Mouse (Mus musculus): ENCODE measurements around the gene Ttc9. TPM values are rescaled to one million over a fixed set of nuclear protein-coding genes. Genes with fewer than 3 reads are reported as not detected.

The Ttc9 gene
- polyA plus RNA-seq, 1 experiment, result not detected

DNA sequence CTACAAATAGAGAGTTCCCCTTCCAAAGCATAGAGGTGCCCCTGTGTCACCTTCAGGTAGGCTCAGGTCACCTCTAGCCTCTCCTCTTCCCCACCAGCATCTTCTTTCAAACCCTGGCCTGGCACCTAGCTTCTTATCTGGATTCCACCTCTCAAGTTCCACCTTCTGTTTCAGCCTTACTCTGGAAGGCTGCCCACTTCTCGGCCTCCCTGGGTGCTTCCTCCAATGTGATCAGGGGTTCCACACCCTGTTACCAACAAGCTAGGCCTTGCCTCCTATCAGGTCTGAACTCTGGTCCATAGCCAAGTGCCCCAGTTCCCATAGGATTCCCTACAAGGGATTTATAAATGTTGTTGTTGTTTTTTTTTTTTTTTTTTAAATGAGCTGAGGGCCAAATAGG, 26.3 kb downstream of the Ttc9 start:
- no peak overlapping the region for H3K4me3 ChIP-seq (ENCODE audit: insufficient read depth, low read length)
- TF ChIP-seq POLR2A (IDR thresholded peaks at IDR 0.05; ENCODE audit: borderline replicate concordance, low read depth, low read length), result no peak
- no peak for TF ChIP-seq CTCF (IDR thresholded peaks at IDR 0.05; ENCODE audit: low read depth, low read length)
- H3K4me1 ChIP-seq (ENCODE audit: control insufficient read depth, insufficient read depth, low read length), result peaks cover 21% of the 10 kb centered on the region
- no peak overlapping the region for H3K27ac ChIP-seq (ENCODE audit: insufficient read depth, low read depth, low read length)

DNA sequence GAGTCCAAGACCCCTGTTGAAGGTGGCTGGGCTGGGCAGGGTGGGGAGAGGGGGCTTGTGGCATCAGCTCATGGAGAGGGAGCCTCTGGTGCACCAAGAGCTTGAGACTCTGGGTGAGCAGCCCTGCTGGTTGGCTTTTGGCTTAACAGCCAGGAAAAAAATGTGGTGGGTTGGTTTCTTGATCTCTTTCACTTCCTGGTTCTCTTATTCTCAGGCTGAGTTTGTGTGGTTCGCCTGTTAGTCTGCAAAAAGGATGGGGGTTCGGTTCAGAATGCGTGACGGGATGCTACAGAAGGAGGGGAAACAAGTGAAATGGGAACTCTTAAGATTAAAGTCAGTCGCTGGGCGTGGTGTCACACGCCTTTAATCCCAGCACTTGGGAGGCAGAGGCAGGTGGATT, 27.0 kb downstream of the Ttc9 start:
- Histone ChIP-seq H3K27ac (ENCODE audit: insufficient read depth, low read depth, low read length) (peak overlapping the region; percentile 39), H3K4me3 (ENCODE audit: insufficient read depth, low read length) (no peak overlapping the region), H3K4me1 (ENCODE audit: control insufficient read depth, insufficient read depth, low read length) (peaks cover 17% of the 10 kb centered on the region)
- TF ChIP-seq POLR2A (IDR thresholded peaks at IDR 0.05; ENCODE audit: borderline replicate concordance, low read depth, low read length), result no peak
- no peak for TF ChIP-seq CTCF (IDR thresholded peaks at IDR 0.05; ENCODE audit: low read depth, low read length)

DNA sequence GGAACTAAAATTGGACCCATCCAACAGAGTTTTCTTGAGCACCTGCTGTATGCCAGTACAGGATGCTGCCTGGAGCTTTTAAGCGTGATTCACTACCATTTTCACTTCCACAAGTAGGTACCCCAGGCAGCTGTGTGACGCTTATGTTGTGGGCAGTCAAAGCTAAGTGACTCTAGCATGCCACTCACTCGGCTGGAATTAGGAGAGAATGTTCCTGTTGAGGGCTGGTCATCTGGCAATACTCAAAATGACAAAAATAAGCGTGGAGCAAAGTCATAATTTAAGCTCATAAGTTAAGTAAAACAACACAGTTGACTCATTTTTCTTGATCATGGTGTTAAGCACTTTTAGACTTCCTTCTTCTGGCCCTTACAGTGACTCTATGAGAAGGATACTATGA, 31.0 kb downstream of the Ttc9 start:
- H3K27ac ChIP-seq (ENCODE audit: insufficient read depth, low read depth, low read length), result no peak overlapping the region
- peaks cover 11% of the 10 kb centered on the region for H3K4me1 ChIP-seq (ENCODE audit: control insufficient read depth, insufficient read depth, low read length)
- TF ChIP-seq POLR2A (IDR thresholded peaks at IDR 0.05; ENCODE audit: borderline replicate concordance, low read depth, low read length) (no peak), CTCF (IDR thresholded peaks at IDR 0.05; ENCODE audit: low read depth, low read length) (no peak)
- no peak overlapping the region for H3K4me3 ChIP-seq (ENCODE audit: insufficient read depth, low read length)

DNA sequence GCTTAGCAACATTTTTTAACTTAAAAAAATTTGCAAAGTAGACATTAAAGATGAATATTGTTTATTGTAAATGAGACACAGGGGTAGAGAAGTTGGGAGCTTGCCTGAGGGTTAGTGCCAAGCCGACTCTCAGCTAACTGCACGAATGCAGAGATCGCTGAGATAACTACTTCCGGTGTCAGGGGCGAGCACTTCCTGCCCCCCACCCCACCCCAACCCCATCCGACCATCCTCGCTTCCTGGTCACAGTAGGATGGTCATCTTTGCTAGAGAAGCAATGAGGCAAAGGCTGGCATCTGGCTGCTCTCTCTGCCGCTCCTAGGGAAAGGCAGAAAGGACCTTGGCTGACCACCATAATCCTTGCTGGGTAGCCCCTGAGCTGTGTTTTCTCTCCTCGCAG, 32.1 kb downstream of the Ttc9 start:
- H3K4me3 ChIP-seq (ENCODE audit: insufficient read depth, low read length), result no peak overlapping the region
- TF ChIP-seq POLR2A (IDR thresholded peaks at IDR 0.05; ENCODE audit: borderline replicate concordance, low read depth, low read length) (no peak), CTCF (IDR thresholded peaks at IDR 0.05; ENCODE audit: low read depth, low read length) (no peak)
- peaks cover 5% of the 10 kb centered on the region for H3K4me1 ChIP-seq (ENCODE audit: control insufficient read depth, insufficient read depth, low read length)
- no peak overlapping the region for H3K27ac ChIP-seq (ENCODE audit: insufficient read depth, low read depth, low read length)

DNA sequence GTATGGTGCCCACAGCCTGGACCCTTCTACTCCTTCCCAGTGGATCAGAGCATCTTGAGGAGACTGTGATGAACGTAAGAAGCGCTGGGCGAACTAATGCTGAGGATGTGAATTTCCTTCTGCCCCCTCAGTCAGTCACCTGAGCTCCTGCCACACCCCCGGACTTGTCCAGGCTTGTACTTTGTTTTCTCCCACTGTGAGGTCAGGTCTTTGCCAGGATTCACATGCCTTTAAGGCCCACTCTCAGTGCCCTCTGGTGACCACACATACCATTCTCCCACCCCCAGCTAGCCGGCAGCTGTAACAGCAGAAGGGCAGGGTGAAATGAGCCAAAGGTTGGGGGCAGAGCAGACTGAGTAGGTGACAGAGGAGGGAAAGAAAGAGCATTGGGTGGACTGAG, 32.9 kb downstream of the Ttc9 start:
- TF ChIP-seq POLR2A (IDR thresholded peaks at IDR 0.05; ENCODE audit: borderline replicate concordance, low read depth, low read length), result no peak
- no peak for TF ChIP-seq CTCF (IDR thresholded peaks at IDR 0.05; ENCODE audit: low read depth, low read length)
- H3K4me3 ChIP-seq (ENCODE audit: insufficient read depth, low read length), result no peak overlapping the region
- H3K4me1 ChIP-seq (ENCODE audit: control insufficient read depth, insufficient read depth, low read length), result peaks cover 13% of the 10 kb centered on the region
- no peak overlapping the region for H3K27ac ChIP-seq (ENCODE audit: insufficient read depth, low read depth, low read length)

DNA sequence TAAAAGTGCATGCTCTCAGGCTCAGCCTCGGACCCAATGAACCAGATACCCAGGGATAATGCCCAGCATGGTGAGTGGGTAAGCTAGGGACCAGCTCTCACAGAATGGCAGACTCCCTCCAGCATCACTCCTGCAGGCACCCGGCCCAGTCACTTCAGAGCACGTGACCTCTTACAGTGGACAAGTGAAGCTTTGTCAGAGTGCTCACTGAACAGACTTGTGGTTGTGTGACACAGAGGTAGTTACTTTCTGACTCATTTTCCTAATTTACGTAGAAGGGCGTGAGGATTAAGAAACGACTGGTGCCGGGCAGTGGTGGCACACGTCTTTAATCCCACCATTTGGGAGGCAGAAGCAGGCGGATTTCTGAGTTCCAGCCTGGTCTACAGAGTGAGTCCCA, 37.4 kb downstream of the Ttc9 start:
- Histone ChIP-seq H3K27ac (ENCODE audit: insufficient read depth, low read depth, low read length) (peak overlapping the region; percentile 20), H3K4me3 (ENCODE audit: insufficient read depth, low read length) (no peak overlapping the region), H3K4me1 (ENCODE audit: control insufficient read depth, insufficient read depth, low read length) (peaks cover 23% of the 10 kb centered on the region)
- TF ChIP-seq CTCF (IDR thresholded peaks at IDR 0.05; ENCODE audit: low read depth, low read length) (no peak), POLR2A (IDR thresholded peaks at IDR 0.05; ENCODE audit: borderline replicate concordance, low read depth, low read length) (no peak)

DNA sequence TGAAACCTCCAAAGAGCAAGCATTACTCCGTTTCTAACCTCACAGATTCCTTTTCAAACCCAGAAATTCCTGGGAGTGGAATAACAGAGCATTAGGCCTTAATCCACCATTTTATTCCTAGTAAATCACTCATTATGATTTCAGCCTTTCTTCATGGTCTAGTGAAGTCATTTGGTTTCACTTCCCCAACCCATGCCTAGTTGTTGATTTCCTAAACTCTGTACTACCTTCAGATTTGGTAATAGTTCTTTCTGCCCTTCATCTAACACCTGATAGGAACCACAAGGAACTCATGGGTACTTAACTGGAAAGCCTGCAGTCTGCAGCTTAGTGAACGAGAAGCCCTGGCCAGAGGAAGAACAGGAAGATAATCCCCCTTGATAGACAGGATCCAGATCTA, 44.5 kb downstream of the Ttc9 start:
- TF ChIP-seq CTCF (IDR thresholded peaks at IDR 0.05; ENCODE audit: low read depth, low read length), result no peak
- no peak for TF ChIP-seq POLR2A (IDR thresholded peaks at IDR 0.05; ENCODE audit: borderline replicate concordance, low read depth, low read length)
- H3K4me1 ChIP-seq (ENCODE audit: control insufficient read depth, insufficient read depth, low read length), result peaks cover 19% of the 10 kb centered on the region
- no peak overlapping the region for H3K27ac ChIP-seq (ENCODE audit: insufficient read depth, low read depth, low read length)
- H3K4me3 ChIP-seq (ENCODE audit: insufficient read depth, low read length), result no peak overlapping the region

DNA sequence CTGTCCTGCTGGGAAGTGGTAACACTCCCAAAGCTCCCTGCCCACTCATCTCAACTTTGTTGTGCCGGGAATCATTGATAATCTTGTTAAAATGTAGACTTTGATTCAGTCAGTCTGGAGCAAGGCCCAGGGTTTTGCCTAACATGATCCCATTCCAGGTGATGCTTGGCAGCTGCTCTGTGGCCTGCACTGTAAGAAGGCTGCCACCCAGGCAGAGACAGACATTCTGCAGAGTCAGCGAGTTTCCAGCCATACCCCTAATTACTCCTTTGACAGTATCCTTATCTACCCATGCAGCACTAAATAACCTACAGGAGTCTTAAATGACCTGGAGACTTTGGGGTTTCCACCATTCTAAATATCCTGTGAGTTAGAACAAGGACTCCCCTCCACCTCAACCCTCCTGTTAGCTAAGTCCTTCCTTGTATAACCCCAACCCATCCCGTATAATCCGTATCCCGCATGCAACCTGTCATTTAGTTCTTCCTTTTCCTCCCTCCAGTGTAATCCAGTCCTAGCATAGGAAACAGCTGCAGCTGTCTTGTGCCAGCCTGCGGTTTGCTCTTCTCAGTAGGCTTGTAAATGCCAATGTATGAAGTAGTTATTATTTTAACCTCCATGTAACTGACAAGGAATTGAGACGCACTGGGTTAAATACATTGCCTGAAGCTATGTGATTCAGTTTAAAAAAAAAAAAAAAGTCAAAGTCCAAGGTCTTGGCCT, 48.9 kb downstream of the Ttc9 start:
- H3K27ac ChIP-seq (ENCODE audit: insufficient read depth, low read depth, low read length), result no peak overlapping the region
- H3K4me3 ChIP-seq (ENCODE audit: insufficient read depth, low read length), result no peak overlapping the region
- peaks cover 19% of the 10 kb centered on the region for H3K4me1 ChIP-seq (ENCODE audit: control insufficient read depth, insufficient read depth, low read length)
- no peak for TF ChIP-seq POLR2A (IDR thresholded peaks at IDR 0.05; ENCODE audit: borderline replicate concordance, low read depth, low read length)
- TF ChIP-seq CTCF (IDR thresholded peaks at IDR 0.05; ENCODE audit: low read depth, low read length), result no peak

DNA sequence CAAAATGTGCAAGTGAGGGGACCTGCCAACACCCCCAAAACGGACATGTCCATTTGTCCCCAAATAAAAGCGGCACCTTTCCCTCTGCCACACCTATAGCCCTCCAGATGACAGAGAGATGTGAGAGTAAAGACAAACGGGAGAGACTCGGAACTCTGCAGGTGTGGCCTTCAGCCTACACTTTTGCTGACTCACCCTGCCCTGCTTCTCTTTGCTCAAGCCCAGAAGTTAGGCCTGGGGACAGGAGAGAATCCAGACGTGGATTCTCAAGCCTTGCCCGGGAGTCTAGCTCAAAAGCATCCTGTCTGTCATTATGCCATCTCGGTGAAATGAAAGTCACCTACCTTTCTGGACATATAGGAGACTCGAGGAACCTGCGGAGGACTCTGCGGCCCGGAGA, 52.3 kb downstream of the Ttc9 start:
- Histone ChIP-seq H3K27ac (ENCODE audit: insufficient read depth, low read depth, low read length) (no peak overlapping the region), H3K4me3 (ENCODE audit: insufficient read depth, low read length) (no peak overlapping the region), H3K4me1 (ENCODE audit: control insufficient read depth, insufficient read depth, low read length) (peaks cover 9% of the 10 kb centered on the region)
- TF ChIP-seq POLR2A (IDR thresholded peaks at IDR 0.05; ENCODE audit: borderline replicate concordance, low read depth, low read length), result no peak
- no peak for TF ChIP-seq CTCF (IDR thresholded peaks at IDR 0.05; ENCODE audit: low read depth, low read length)

DNA sequence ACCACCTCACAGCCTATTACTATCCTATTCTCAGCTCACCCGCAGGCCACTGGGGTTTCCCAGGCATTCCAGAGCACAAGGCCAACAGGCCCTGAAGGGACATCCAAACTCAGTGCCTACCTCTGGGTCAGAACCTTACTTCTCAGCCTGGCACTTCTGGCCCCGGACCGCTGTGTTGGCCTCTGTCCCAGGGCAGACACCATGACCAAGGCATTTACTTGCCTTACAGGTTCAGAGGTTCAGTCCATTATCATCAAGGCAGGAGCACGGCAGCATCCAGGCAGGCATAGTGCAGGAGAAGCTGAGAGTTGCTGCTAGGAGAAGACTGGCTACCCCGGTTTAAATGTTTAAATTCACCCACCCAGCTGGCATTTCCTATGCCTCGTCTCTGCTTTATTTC, 53.0 kb downstream of the Ttc9 start:
- Histone ChIP-seq H3K27ac (ENCODE audit: insufficient read depth, low read depth, low read length) (no peak overlapping the region), H3K4me3 (ENCODE audit: insufficient read depth, low read length) (no peak overlapping the region), H3K4me1 (ENCODE audit: control insufficient read depth, insufficient read depth, low read length) (peaks cover 10% of the 10 kb centered on the region)
- TF ChIP-seq POLR2A (IDR thresholded peaks at IDR 0.05; ENCODE audit: borderline replicate concordance, low read depth, low read length) (no peak), CTCF (IDR thresholded peaks at IDR 0.05; ENCODE audit: low read depth, low read length) (no peak)
